Mouse (Mus musculus) sigmoid colon, adult 10 weeks (tissue): ENCODE data around the gene Zic4. TPM values are rescaled to one million over a fixed set of nuclear protein-coding genes. Genes with fewer than 3 reads are reported as not detected.

Experiments used
- polyA plus RNA-seq: library from polyadenylated mRNA; stranded (reverse); fragments of 350-450 nt; fragmentation: Illumina TruSeq; extraction: RNeasy Lipid Tissue Mini Kit (QIAGEN cat#74804); gene quantifications from one replicate; pipeline ENCODE4 v1.2.3, GENCODE M21; 2014; ENCODE audit warnings: low read depth, low replicate concordance

Gene Zic4
- not detected for polyA plus RNA-seq

DNA sequence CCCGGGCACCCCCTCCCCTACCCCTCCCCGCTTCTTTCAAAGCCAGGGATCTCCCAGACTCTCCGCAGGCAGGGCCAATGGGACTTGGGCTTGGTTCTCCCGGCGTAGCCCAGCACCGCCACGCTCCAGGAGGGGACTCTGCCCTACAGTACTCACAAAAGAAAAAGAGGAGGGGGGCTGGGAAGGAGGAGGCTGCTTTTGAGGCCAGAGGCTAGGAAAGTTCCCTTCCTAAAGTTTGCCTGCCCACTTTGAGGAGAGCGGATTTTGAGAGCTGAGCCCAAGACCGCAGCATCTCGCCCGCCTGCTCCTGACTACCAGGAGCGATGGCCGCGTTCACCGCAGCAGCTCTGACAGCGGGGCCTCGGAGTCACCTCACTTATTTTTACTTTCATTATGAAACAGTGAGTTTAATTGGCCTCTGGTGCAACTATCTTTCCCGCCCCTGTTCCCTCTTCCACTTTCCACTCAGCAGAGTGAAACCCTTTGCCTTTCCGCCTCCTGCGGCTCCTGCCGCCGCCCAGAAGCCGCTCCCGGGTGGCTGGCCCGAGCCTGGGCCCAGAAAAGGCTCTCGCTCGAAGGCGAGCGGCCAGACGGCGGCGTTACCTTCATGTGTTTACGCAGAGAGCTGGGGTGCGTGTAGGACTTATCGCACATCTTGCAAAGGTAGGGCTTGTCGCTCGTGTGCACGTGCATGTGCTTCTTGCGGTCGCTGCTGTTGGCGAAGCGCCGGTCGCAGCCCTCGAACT lies at the start of gene Zic4:
Gene Zic4 (plus strand): TSS at position 558 of the 746 bp plus-strand sequence.

DNA sequence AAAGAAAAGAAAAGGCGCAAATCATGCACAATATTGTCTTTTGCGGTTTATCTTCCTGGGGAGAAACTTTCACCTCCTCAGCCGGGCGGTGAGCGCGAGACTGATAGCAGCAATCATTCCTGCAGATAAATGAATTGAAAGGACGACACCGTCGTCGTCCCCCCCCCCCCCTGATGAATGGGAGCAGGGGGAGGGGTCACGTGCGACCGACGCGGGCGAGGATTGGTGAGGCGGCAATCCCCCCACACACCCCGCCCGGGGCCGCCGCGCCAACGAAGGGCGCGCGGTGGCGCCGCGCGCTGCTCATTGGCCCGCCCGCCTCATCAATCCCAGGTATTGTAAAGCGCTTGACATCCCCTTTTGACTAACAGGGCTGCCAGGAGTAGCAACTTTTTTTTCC lies 3.5 kb downstream of the Zic4 start, which contains the start of gene Zic1:
Gene Zic1 (minus strand): TSS at position 147 of the 400 bp plus-strand sequence.

Other genes starting within 250 kb of the Zic4 start
- not detected for gene Zic1, start 3.4 kb downstream of the Zic4 start, polyA plus RNA-seq